Mouse (Mus musculus): ENCODE results near the gene Bmp2k. TPM values are rescaled to one million over a fixed set of nuclear protein-coding genes. Genes with fewer than 3 reads are reported as not detected.

Bmp2k gene
- polyA plus RNA-seq, 1 experiment from 2014 or later: 14.6 TPM

DNA sequence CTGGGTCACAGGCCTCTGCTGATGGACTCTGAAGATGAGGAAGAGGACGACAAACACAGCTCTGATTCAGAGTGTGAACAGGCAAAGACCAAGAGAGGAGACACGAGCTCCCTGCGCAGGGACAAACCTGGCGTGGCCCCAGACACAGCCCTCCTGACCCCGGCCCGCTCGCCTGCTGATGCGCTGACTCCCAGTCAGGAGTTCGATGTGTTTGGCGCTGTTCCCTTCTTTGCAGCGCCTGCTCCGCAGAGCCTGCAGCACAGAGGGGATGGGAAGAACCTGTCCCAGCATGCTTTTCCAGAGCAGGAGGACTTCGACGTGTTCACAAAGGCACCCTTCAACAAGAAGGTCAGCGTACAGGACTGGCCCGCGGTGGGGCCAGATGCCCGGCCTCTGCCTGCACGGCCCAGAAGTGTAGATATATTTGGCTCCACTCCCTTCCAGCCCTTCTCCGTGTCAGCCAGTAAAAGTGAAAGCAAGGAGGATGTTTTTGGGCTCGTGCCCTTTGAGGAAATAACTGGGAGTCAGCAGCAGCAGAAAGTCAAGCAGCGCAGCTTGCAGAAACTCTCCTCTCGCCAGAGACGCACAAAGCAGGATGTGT is 89.6 kb downstream of the Bmp2k start:
- ATAC-seq (ENCODE audit: insufficient number of reproducible peaks, low FRiP score, low TSS enrichment, low read depth): no peak
- 88% methylated on average over 24 of the region's 24 CpGs for WGBS
- H3K4me2 ChIP-seq (replicated peaks): no peak overlapping the region

DNA sequence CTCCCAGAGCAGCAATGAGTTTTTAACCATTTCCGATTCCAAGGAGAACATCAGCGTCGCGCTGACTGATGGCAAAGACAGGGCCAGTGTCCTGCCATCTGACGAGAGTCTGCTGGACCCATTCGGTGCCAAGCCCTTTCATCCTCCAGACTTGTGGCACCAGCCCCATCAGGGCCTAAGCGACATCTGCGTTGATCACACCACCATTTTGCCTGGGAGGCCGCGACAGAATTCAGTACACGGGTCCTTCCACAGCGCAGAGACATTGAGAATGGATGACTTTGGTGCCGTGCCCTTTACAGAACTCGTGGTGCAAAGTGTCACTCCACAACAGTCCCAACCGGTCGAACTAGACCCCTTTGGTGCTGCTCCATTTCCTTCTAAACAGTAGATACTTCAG is 90.3 kb downstream of the Bmp2k start:
- H3K9me3 ChIP-seq (replicated peaks): no peaks in the 10 kb centered on the region
- H3K4me2 ChIP-seq (replicated peaks): no peak overlapping the region
- no peaks in the 10 kb centered on the region for H3K4me1 ChIP-seq
- WGBS: 94% methylated on average over 16 of the region's 16 CpGs
- H3K27ac ChIP-seq (replicated peaks): no peak overlapping the region
- H3K36me3 ChIP-seq: peaks cover 30% of the 10 kb centered on the region
- no peak overlapping the region for H3K9ac ChIP-seq
- H3K27me3 ChIP-seq: no peaks in the 10 kb centered on the region
- H3K4me3 ChIP-seq (replicated peaks): no peak overlapping the region
- ATAC-seq (ENCODE audit: insufficient number of reproducible peaks, low FRiP score, low TSS enrichment, low read depth): no peak

More for the DNA sequence above, 89.6 kb downstream of the Bmp2k start:
- Histone ChIP-seq H3K9ac (no peak overlapping the region), H3K27me3 (no peaks in the 10 kb centered on the region), H3K4me1 (no peaks in the 10 kb centered on the region), H3K4me3 (replicated peaks) (no peak overlapping the region), H3K9me3 (replicated peaks) (no peaks in the 10 kb centered on the region), H3K27ac (replicated peaks) (no peak overlapping the region), H3K36me3 (peaks cover 28% of the 10 kb centered on the region)

DNA sequence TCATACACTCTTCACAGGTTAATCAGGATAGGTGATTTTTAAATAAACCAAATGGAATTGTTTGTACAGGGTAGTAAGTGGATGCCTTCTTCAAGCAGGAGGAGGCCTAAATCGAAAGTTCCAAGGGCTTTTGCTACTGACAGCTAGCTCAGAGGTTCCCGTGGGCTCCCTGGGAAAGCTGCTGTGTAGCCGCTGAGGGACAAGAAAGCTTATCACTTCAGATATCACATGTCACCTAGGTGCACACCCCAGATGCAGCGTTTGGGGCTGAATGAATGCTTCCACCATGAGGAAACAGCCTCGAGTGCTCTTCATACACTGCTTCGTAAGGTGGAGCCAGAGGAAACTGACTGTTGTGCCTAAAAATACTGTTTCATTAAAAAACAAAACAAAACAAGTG is 90.7 kb downstream of the Bmp2k start:
- no peaks in the 10 kb centered on the region for H3K4me1 ChIP-seq
- H3K4me3 ChIP-seq (replicated peaks): no peak overlapping the region
- no peaks in the 10 kb centered on the region for H3K9me3 ChIP-seq (replicated peaks)
- 73% methylated on average over 6 of the region's 6 CpGs for WGBS
- ATAC-seq (ENCODE audit: insufficient number of reproducible peaks, low FRiP score, low TSS enrichment, low read depth): no peak
- H3K9ac ChIP-seq: no peak overlapping the region
- H3K36me3 ChIP-seq: peaks cover 31% of the 10 kb centered on the region
- H3K4me2 ChIP-seq (replicated peaks): no peak overlapping the region
- H3K27me3 ChIP-seq: no peaks in the 10 kb centered on the region
- no peak overlapping the region for H3K27ac ChIP-seq (replicated peaks)

DNA sequence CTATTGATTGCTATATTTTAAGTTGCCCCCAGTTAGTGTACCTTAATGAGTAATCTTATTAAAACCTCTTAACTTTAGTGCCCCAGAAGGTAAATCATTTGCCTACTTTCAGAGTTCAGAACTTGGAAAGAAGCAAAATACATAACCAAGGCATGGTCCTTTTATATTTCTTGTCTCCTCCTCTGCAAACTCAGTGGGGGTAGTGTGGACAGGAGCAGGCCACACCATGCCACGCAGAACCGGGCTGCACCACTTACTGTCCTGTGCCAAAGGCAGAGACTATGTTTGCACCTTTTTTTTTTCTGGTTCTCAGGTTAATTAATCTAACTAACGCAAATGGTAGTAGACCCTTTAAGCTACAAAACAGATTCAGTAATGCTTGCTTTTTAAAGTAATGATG is 91.9 kb downstream of the Bmp2k start:
- WGBS: 85% methylated on average over 3 of the region's 3 CpGs
- H3K4me1 ChIP-seq: no peaks in the 10 kb centered on the region

DNA sequence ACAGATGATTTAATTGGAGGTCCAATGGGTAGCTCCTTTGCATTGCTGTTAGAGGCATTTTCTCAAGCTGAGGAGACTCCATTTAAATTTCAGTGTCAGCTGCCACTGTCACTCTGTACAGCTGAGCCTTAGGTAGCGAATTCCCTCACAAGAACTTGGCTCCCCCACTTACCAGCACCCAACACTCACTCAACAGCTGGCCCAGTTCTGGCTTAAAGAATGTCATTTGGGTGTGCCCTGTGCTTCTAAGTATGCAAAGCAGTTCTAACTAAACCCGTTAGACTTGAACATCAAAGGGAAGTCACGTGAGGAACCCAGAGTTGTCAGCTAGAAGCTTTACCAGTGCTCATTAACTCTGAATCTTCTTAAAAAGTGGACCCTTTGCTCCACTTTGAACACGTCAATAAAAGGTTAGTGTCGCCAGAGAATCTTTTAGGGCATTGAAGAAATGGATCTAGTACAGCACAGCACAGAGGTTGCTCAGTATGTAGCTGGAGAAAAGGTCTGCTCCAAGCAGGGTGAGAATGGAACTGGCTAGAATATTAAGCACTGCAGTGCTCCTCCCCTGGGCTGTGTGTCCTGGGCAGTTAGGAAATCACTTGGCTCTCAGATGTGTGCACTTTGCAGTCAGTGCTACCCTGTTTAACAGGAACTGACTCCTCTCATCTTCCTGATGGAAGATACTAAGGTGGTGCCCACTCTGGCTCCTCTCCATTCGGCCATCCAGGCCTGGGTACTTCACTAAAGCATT is 92.7 kb downstream of the Bmp2k start:
- ATAC-seq (ENCODE audit: insufficient number of reproducible peaks, low FRiP score, low TSS enrichment, low read depth): peak; percentile 51; the same call in 1 of the 2 replicates

More for the DNA sequence above, 91.9 kb downstream of the Bmp2k start:
- Histone ChIP-seq H3K9me3 (replicated peaks) (no peaks in the 10 kb centered on the region), H3K27ac (replicated peaks) (0 out of 2 replicates have a peak overlapping the region, but pooled peaks have one; percentile 34), H3K36me3 (peaks cover 31% of the 10 kb centered on the region), H3K4me3 (replicated peaks) (no peak overlapping the region), H3K9ac (no peak overlapping the region), H3K4me2 (replicated peaks) (no peak overlapping the region), H3K27me3 (no peaks in the 10 kb centered on the region)
- ATAC-seq (ENCODE audit: insufficient number of reproducible peaks, low FRiP score, low TSS enrichment, low read depth): no peak

DNA sequence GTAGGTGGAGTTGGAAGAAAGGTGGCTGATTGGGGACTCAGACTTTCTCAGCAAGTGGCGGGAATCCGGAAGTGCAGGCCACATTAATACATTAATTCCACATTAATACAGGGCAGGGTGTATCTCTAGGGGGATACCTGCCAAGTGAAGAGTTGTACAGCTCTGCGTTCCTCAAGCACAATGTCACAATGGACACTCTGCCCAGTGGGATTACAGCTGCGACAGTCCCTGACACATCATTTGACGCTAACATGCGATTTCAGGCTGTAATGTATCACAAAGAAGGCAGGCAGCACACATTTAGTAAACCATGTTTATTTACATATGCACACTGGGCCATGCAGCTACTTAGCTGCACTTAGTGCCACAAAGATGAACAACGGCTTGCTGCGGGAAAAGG is 95.5 kb downstream of the Bmp2k start:
- H3K4me1 ChIP-seq: no peaks in the 10 kb centered on the region
- H3K4me2 ChIP-seq (replicated peaks): no peak overlapping the region
- WGBS: 83% methylated on average over 8 of the region's 8 CpGs
- ATAC-seq (ENCODE audit: insufficient number of reproducible peaks, low FRiP score, low TSS enrichment, low read depth): no peak
- H3K27ac ChIP-seq (replicated peaks): no peak overlapping the region
- H3K36me3 ChIP-seq: peaks cover 12% of the 10 kb centered on the region; the same call in 1 of the 2 replicates
- no peaks in the 10 kb centered on the region for H3K9me3 ChIP-seq (replicated peaks)
- no peak overlapping the region for H3K9ac ChIP-seq
- H3K4me3 ChIP-seq (replicated peaks): no peak overlapping the region
- H3K27me3 ChIP-seq: no peaks in the 10 kb centered on the region

More for the DNA sequence above, 92.7 kb downstream of the Bmp2k start:
- H3K4me3 ChIP-seq (replicated peaks): no peak overlapping the region
- no peak overlapping the region for H3K4me2 ChIP-seq (replicated peaks)
- peak overlapping the region; percentile 48; the same call in 1 of the 2 replicates for H3K27ac ChIP-seq (replicated peaks)
- H3K36me3 ChIP-seq: peaks cover 27% of the 10 kb centered on the region
- 54% methylated on average over 6 of the region's 6 CpGs for WGBS
- no peaks in the 10 kb centered on the region for H3K4me1 ChIP-seq
- H3K9me3 ChIP-seq (replicated peaks): no peaks in the 10 kb centered on the region
- no peaks in the 10 kb centered on the region for H3K27me3 ChIP-seq
- no peak overlapping the region for H3K9ac ChIP-seq

DNA sequence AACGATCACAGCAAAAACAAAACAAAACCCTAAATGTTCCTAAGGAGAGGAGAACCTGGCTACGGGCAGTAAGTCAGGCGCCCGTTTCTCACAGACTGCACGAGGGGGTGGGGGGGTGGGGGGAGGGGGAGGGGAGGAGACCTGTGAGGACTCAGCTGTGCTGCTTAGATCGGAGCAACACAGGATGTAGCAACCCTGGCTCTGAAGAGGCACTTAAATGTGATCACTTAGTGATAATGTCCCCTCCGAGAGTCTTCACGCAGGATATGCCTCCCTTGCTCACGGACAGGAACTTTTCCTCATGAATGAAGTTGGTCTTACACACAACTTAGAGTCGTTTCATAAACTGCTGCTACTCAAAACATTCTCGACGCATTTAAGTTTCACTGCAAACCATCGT is 97.8 kb downstream of the Bmp2k start:
- Histone ChIP-seq H3K4me1 (no peaks in the 10 kb centered on the region), H3K27ac (replicated peaks) (no peak overlapping the region), H3K4me3 (replicated peaks) (no peak overlapping the region), H3K9me3 (replicated peaks) (no peaks in the 10 kb centered on the region), H3K36me3 (peaks cover 9% of the 10 kb centered on the region), H3K27me3 (no peaks in the 10 kb centered on the region), H3K9ac (no peak overlapping the region), H3K4me2 (replicated peaks) (no peak overlapping the region)
- ATAC-seq (ENCODE audit: insufficient number of reproducible peaks, low FRiP score, low TSS enrichment, low read depth): no peak
- 75% methylated on average over 9 of the region's 13 CpGs for WGBS

DNA sequence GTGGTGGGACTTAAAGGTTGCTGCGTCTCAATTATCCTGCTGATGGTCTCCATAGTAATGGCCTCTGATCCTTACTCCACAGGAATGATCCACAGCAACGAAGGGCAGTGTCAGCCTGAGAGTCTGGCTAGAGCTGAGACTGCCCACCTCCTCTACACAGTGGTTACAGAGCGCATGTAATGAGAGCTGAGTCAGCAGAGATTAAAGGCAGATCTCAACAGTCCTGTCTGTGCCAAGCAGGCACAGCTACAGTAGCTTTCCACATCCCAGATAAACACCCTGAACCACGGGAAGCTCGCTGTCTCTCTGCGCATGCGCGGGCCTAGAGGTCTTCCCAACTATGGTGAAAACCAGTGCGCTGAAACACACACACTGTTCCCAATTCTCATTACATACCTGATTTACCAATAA is 100.1 kb downstream of the Bmp2k start:
- Histone ChIP-seq H3K9me3 (replicated peaks) (no peaks in the 10 kb centered on the region), H3K4me1 (no peaks in the 10 kb centered on the region), H3K4me2 (replicated peaks) (no peak overlapping the region), H3K4me3 (replicated peaks) (no peak overlapping the region), H3K9ac (no peak overlapping the region), H3K27me3 (no peaks in the 10 kb centered on the region), H3K36me3 (peaks cover 8% of the 10 kb centered on the region), H3K27ac (replicated peaks) (no peak overlapping the region)
- ATAC-seq (ENCODE audit: insufficient number of reproducible peaks, low FRiP score, low TSS enrichment, low read depth): no peak
- WGBS: 72% methylated on average over 9 of the region's 9 CpGs

DNA sequence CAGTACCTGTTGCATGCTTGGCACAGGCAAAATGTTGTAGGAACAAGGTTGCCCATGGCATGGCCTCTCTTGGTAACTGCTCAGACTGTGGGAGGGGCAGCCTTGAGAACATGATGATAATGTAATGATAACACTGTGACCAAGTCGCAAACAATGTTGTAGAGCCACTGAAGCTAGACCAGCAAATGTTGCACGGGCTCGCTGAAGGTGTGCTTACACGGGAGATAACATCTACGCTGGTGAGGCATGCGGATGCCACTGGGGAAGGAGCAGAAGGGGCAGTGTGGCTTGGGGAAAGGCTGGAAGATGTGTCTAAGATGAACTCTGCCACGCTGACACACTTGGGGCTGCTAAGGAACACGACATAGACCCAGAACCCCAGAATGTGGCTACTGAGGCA is 102.5 kb downstream of the Bmp2k start:
- H3K4me1 ChIP-seq: no peaks in the 10 kb centered on the region
- H3K4me2 ChIP-seq (replicated peaks): no peak overlapping the region
- no peak overlapping the region for H3K4me3 ChIP-seq (replicated peaks)
- no peak overlapping the region for H3K9ac ChIP-seq
- H3K36me3 ChIP-seq: peaks cover 7% of the 10 kb centered on the region
- ATAC-seq (ENCODE audit: insufficient number of reproducible peaks, low FRiP score, low TSS enrichment, low read depth): no peak
- no peak overlapping the region for H3K27ac ChIP-seq (replicated peaks)
- H3K9me3 ChIP-seq (replicated peaks): no peaks in the 10 kb centered on the region
- no peaks in the 10 kb centered on the region for H3K27me3 ChIP-seq
- WGBS: 90% methylated on average over 8 of the region's 8 CpGs

DNA sequence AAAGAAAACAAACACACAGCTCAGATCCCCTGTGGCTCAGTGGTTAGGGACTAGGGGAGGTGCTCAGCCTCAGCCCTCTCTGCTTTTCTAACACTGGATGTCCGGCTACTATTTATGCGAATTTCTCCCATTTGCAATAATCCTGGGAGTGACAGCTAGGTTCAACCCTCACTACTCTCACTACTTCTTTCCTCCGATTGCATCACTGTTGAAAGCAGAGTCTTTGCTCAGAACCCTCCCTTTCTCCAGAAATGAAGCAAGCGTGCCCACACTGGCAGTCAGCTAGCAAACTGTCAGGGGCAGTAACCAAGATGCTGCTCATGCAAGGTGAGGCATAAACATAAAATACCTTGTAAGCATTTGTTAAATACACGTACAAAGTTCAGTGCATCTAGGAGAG is 110.8 kb downstream of the Bmp2k start:
- peaks cover 9% of the 10 kb centered on the region; the same call in 1 of the 2 replicates for H3K4me1 ChIP-seq
- no peaks in the 10 kb centered on the region for H3K9me3 ChIP-seq (replicated peaks)
- 82% methylated on average over 5 of the region's 5 CpGs for WGBS
- no peaks in the 10 kb centered on the region for H3K36me3 ChIP-seq
- H3K27ac ChIP-seq (replicated peaks): no peak overlapping the region
- no peak overlapping the region for H3K4me2 ChIP-seq (replicated peaks)
- H3K27me3 ChIP-seq: no peaks in the 10 kb centered on the region
- no peak overlapping the region for H3K9ac ChIP-seq
- no peak for ATAC-seq (ENCODE audit: insufficient number of reproducible peaks, low FRiP score, low TSS enrichment, low read depth)
- H3K4me3 ChIP-seq (replicated peaks): no peak overlapping the region

DNA sequence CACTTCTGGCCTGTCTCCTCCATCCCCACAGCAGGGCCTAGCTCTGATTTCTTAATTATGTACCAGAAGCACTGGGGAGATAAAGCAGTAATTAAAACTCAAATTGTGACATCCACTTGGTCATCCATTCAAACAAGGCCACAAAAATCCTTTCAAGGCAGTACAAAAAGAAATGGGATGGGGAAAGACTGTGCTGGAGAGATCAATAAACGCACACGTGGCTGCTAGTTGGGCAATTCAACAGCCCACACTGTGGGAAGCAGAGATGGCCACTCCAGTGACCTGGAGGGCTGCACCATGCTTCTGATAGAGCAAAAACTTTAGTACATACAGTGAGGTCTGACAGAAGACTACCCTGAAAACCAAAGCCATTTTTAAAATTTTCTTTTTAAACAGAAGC is 112.6 kb downstream of the Bmp2k start:
- H3K4me3 ChIP-seq (replicated peaks): peak overlapping the region; percentile 74
- H3K4me2 ChIP-seq (replicated peaks): peak overlapping the region; percentile 66; the same call in 1 of the 2 replicates
- H3K27me3 ChIP-seq: no peaks in the 10 kb centered on the region
- H3K27ac ChIP-seq (replicated peaks): no peak overlapping the region
- no peaks in the 10 kb centered on the region for H3K9me3 ChIP-seq (replicated peaks)
- H3K4me1 ChIP-seq: peaks cover 9% of the 10 kb centered on the region; the same call in 1 of the 2 replicates
- no peak for ATAC-seq (ENCODE audit: insufficient number of reproducible peaks, low FRiP score, low TSS enrichment, low read depth)
- no peaks in the 10 kb centered on the region for H3K36me3 ChIP-seq
- H3K9ac ChIP-seq: no peak overlapping the region
- WGBS: 57% methylated on average over 2 of the region's 2 CpGs
